Mouse (Mus musculus) embryonic facial prominence, embryonic 12.5 days (tissue): Measurements from ENCODE around the gene Il6st. TPM values are rescaled to one million over a fixed set of nuclear protein-coding genes. Genes with fewer than 3 reads are reported as not detected.
"Not testable (repeated sequence)": the region's sequence is repeated elsewhere in the genome, so short reads cannot be mapped to it uniquely, and the experiment has no call there.

Source experiments
- ATAC-seq: fragments of 200-750 bp; cut with Nextera tagmentation; 2 replicates; pipeline ENCODE4 v1.8.0; 2017; ENCODE audit not compliant: insufficient number of reproducible peaks, insufficient read depth, low FRiP score, low TSS enrichment
- H3K27ac ChIP-seq: fragments of 300-500 bp; sonication (generic); 2 replicates; pipeline ENCODE4 v1.5.1; 2016; ENCODE audit warnings: mild to moderate bottlenecking
- H3K27me3 ChIP-seq: fragments of 300-500 bp; sonication (generic); 2 replicates; pipeline ENCODE4 v1.6.1; 2016; ENCODE audit warnings: mild to moderate bottlenecking, moderate library complexity
- H3K36me3 ChIP-seq: fragments of 300-500 bp; sonication (generic); 2 replicates; pipeline ENCODE4 v1.6.1; 2016; ENCODE audit warnings: mild to moderate bottlenecking
- H3K4me1 ChIP-seq: fragments of 300-500 bp; sonication (generic); 2 replicates; pipeline ENCODE4 v1.6.1; 2016
- H3K4me2 ChIP-seq: fragments of 300-500 bp; sonication (generic); replicated peaks from 2 replicates; pipeline ENCODE4 v1.6.1; 2016; ENCODE audit warnings: mild to moderate bottlenecking, moderate library complexity
- H3K4me3 ChIP-seq: fragments of 300-500 bp; sonication (generic); 2 replicates; pipeline ENCODE4 v1.5.1; 2016; ENCODE audit warnings: mild to moderate bottlenecking
- H3K9ac ChIP-seq: fragments of 300-500 bp; sonication (generic); 2 replicates; pipeline ENCODE4 v1.6.1; 2016; ENCODE audit warnings: mild to moderate bottlenecking, moderate library complexity
- H3K9me3 ChIP-seq: fragments of 300-500 bp; sonication (generic); 2 replicates; pipeline ENCODE4 v1.6.1; 2016; ENCODE audit warnings: mild to moderate bottlenecking, moderate library complexity
- WGBS: fragments of 180-500 bp; shearing (Covaris S2); methylation state at CpG from one replicate; pipeline ENCODE4 v1.1.7; 2016; 5-methylcytosine and 5-hydroxymethylcytosine counted together
- polyA plus RNA-seq: library from polyadenylated mRNA; unstranded; fragments of >200 nt; fragmentation: Nextera tagmentation; extraction: Ambion mirVana; gene quantifications from 2 replicates; pipeline ENCODE4 v1.2.1, GENCODE M21; 2016

The Il6st gene
- 43.7 and 45.9 TPM in 2 replicates for polyA plus RNA-seq

GRCm38 (mm10) chr13:112463868-112464625 lies at the start of gene Il6st:
TSS of gene Il6st (plus strand) at chr13:112464070.
- H3K9me3 ChIP-seq = no peaks in the 10 kb centered on the region
- no peaks in the 10 kb centered on the region for H3K36me3 ChIP-seq
- peak; percentile 98 for ATAC-seq
- H3K4me3 ChIP-seq = peak within 1 kb of the TSS; percentile 87
- H3K4me1 ChIP-seq = peaks cover 24% of the 10 kb centered on the region
- peak within 1 kb of the TSS; percentile 81 for H3K4me2 ChIP-seq
- peak within 1 kb of the TSS; percentile 81 for H3K27ac ChIP-seq
- H3K27me3 ChIP-seq = no peaks in the 10 kb centered on the region
- H3K9ac ChIP-seq = peak within 1 kb of the TSS; percentile 88
- WGBS = under 1% methylated on average over 68 of the region's 85 CpGs

- Histone ChIP-seq H3K36me3 (no peaks in the 10 kb centered on the region), H3K4me3 (no peak overlapping the region), H3K4me2 (no peak overlapping the region), H3K9ac (no peak overlapping the region), H3K4me1 (peaks cover 17% of the 10 kb centered on the region), H3K9me3 (no peaks in the 10 kb centered on the region), H3K27ac (peak overlapping the region; percentile 85), H3K27me3 (no peaks in the 10 kb centered on the region)
- no peak for ATAC-seq
- 77% methylated on average over 6 of the region's 6 CpGs for WGBS
Measured at GRCm38 (mm10) chr13:112415896-112416295, 48.0 kb upstream of the Il6st start.

- H3K27me3 ChIP-seq = no peaks in the 10 kb centered on the region
- no peak overlapping the region for H3K4me3 ChIP-seq
- no peaks in the 10 kb centered on the region for H3K9me3 ChIP-seq
- peak overlapping the region; percentile 85 for H3K27ac ChIP-seq
- H3K4me1 ChIP-seq = peaks cover 17% of the 10 kb centered on the region
- 10% methylated on average over 8 of the region's 8 CpGs for WGBS
- no peak overlapping the region; the same call in 1 of the 2 replicates for H3K4me2 ChIP-seq
- peak; percentile 33; the same call in 1 of the 2 replicates for ATAC-seq
- H3K9ac ChIP-seq = no peak overlapping the region
- no peaks in the 10 kb centered on the region for H3K36me3 ChIP-seq
Measured at GRCm38 (mm10) chr13:112416410-112417162, 47.3 kb upstream of the Il6st start.

DNA sequence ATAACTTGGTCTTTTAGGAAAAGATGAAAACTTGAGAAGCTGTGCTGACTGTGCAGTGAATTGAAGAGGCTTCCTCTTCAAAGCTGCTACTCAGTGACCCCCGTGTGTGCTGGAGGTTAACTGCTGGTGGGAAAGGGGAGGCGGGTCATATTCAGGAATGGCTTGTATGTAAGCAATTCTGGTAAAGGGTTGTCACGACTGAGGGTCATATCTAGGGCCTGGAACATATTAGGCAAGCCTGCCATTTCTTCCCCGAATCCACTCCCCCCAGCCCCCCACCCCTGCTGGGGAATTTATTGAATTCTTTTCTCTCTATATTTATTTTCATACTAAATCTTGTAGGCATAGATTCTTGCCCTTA lies 46.7 kb upstream of the Il6st start:
- peak; percentile 30 for ATAC-seq
- 8% methylated on average over 4 of the region's 4 CpGs for WGBS

DNA sequence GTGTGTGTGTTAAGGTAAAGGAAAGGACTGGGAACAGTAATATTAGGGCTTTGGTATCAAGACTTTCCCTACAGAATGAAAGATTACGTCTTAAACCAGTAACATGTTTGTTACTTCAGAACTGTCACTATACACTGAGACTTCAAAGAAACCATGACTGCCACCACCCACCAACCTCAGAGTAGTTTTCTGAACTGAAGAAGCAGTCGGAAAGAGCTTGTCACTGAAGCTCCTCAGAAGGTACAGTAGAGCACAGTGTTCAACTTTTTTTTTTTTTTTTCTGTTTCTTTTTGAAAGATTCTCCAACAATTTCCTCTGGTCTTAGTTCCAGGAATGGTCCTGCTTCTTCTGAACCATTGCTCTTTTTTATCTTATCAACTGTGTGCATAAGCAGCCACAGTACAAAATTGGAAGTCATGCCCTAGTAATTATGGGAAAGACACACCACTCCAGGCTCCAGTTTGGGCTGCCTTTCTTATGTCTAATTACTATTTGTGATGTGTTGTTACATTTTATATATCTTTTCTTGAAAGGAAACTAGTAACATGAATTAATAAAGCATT lies 45.9 kb upstream of the Il6st start:
- WGBS = 52% methylated on average over 2 of the region's 2 CpGs
- Histone ChIP-seq H3K27me3 (no peaks in the 10 kb centered on the region), H3K9ac (no peak overlapping the region), H3K9me3 (no peaks in the 10 kb centered on the region), H3K36me3 (no peaks in the 10 kb centered on the region), H3K4me2 (no peak overlapping the region), H3K4me1 (peaks cover 17% of the 10 kb centered on the region), H3K4me3 (no peak overlapping the region), H3K27ac (0 out of 2 replicates have a peak overlapping the region, but pooled peaks have one; percentile 20)
- no peak for ATAC-seq

More for the DNA sequence above, 46.7 kb upstream of the Il6st start:
- Histone ChIP-seq H3K4me2 (no peak overlapping the region), H3K9ac (no peak overlapping the region), H3K36me3 (no peaks in the 10 kb centered on the region), H3K9me3 (no peaks in the 10 kb centered on the region), H3K4me3 (no peak overlapping the region), H3K27ac (peak overlapping the region; percentile 85), H3K4me1 (peaks cover 17% of the 10 kb centered on the region), H3K27me3 (no peaks in the 10 kb centered on the region)

GRCm38 (mm10) chr13:112418595-112418994 lies 45.3 kb upstream of the Il6st start:
- H3K4me1 ChIP-seq = peaks cover 17% of the 10 kb centered on the region
- no peaks in the 10 kb centered on the region for H3K9me3 ChIP-seq
- H3K4me3 ChIP-seq = no peak overlapping the region
- no peaks in the 10 kb centered on the region for H3K27me3 ChIP-seq
- H3K36me3 ChIP-seq = no peaks in the 10 kb centered on the region
- WGBS = 84% methylated on average over 4 of the region's 4 CpGs
- no peak overlapping the region for H3K9ac ChIP-seq
- no peak overlapping the region for H3K4me2 ChIP-seq
- ATAC-seq = no peak
- no peak overlapping the region for H3K27ac ChIP-seq

- Histone ChIP-seq H3K9me3 (no peaks in the 10 kb centered on the region), H3K4me2 (no peak overlapping the region), H3K4me3 (no peak overlapping the region), H3K4me1 (0 out of 2 replicates have a peak, but pooled peaks cover 4% of the 10 kb centered on the region), H3K27me3 (no peaks in the 10 kb centered on the region), H3K27ac (no peak overlapping the region), H3K36me3 (no peaks in the 10 kb centered on the region), H3K9ac (no peak overlapping the region)
- WGBS = 78% methylated on average over 2 of the region's 2 CpGs
- no peak for ATAC-seq
Measured at GRCm38 (mm10) chr13:112424212-112424611, 39.7 kb upstream of the Il6st start.

GRCm38 (mm10) chr13:112424635-112425034 lies 39.2 kb upstream of the Il6st start:
- Histone ChIP-seq H3K9me3 (no peaks in the 10 kb centered on the region), H3K36me3 (no peaks in the 10 kb centered on the region), H3K4me1 (0 out of 2 replicates have a peak, but pooled peaks cover 4% of the 10 kb centered on the region), H3K4me2 (no peak overlapping the region), H3K4me3 (no peak overlapping the region), H3K27me3 (no peaks in the 10 kb centered on the region), H3K27ac (no peak overlapping the region), H3K9ac (no peak overlapping the region)
- ATAC-seq = no peak
- WGBS = 87% methylated on average over 7 of the region's 7 CpGs

DNA sequence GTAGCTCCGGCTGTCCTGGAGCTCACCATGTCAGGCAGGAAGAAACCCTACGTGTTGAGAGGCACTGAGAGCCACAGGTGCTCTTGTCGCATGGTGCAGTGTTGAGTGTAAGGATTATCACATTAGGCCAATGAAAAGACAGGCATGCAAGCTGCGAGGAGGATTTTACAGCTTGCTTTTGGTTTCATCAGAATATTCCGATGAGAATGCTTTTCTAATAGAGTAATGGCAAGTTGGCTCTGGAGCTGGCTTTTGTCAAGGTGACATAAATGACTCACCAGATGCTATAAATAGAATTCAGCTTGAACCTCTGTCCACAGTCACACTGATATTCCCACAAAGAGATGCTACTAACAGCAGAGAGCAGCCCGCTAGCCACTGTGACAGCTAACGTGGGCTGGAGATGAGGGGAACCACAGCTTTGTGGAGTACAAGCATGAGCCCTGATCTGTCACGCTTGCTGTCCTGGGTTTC lies 38.7 kb upstream of the Il6st start:
- no peak overlapping the region for H3K4me2 ChIP-seq
- 0 out of 2 replicates have a peak, but pooled peaks cover 4% of the 10 kb centered on the region for H3K4me1 ChIP-seq
- H3K9ac ChIP-seq = no peak overlapping the region
- H3K9me3 ChIP-seq = no peaks in the 10 kb centered on the region
- H3K27me3 ChIP-seq = no peaks in the 10 kb centered on the region
- no peak overlapping the region for H3K27ac ChIP-seq
- ATAC-seq = no peak
- no peaks in the 10 kb centered on the region for H3K36me3 ChIP-seq
- H3K4me3 ChIP-seq = no peak overlapping the region
- WGBS = 61% methylated on average over 8 of the region's 8 CpGs

GRCm38 (mm10) chr13:112426265-112427135 lies 37.4 kb upstream of the Il6st start:
- Histone ChIP-seq H3K36me3 (no peaks in the 10 kb centered on the region), H3K27me3 (no peaks in the 10 kb centered on the region), H3K4me1 (0 out of 2 replicates have a peak, but pooled peaks cover 4% of the 10 kb centered on the region), H3K4me2 (no peak overlapping the region), H3K9me3 (no peaks in the 10 kb centered on the region), H3K9ac (no peak overlapping the region), H3K27ac (no peak overlapping the region), H3K4me3 (no peak overlapping the region)
- WGBS = 65% methylated on average over 13 of the region's 13 CpGs
- no peak for ATAC-seq

GRCm38 (mm10) chr13:112427136-112427470 lies 36.8 kb upstream of the Il6st start:
- ATAC-seq, H3K4me2 ChIP-seq, H3K27me3 ChIP-seq, H3K36me3 ChIP-seq, H3K4me1 ChIP-seq, H3K9me3 ChIP-seq, H3K4me3 ChIP-seq, H3K9ac ChIP-seq, H3K27ac ChIP-seq: not testable (repeated sequence)
- 95% methylated on average over 4 of the region's 4 CpGs for WGBS
